Mouse (Mus musculus) lung, adult 2 months (tissue): ENCODE measurements around the gene Mrps35.

Experiments
- CTCF ChIP-seq: fragments of 200-500 bp; IDR thresholded peaks from 2 replicates; pipeline ENCODE4 v1.5.1; 2011; ENCODE audit warnings: mild to moderate bottlenecking, low read length, control low read depth; ENCODE audit not compliant: insufficient read depth
- POLR2A ChIP-seq: fragments of 200-500 bp; IDR thresholded peaks from 2 replicates; pipeline ENCODE4 v1.6.1; 2011; ENCODE audit warnings: low read depth, mild to moderate bottlenecking, control low read depth, low read length, borderline replicate concordance; ENCODE audit errors: extremely low read depth

DNA sequence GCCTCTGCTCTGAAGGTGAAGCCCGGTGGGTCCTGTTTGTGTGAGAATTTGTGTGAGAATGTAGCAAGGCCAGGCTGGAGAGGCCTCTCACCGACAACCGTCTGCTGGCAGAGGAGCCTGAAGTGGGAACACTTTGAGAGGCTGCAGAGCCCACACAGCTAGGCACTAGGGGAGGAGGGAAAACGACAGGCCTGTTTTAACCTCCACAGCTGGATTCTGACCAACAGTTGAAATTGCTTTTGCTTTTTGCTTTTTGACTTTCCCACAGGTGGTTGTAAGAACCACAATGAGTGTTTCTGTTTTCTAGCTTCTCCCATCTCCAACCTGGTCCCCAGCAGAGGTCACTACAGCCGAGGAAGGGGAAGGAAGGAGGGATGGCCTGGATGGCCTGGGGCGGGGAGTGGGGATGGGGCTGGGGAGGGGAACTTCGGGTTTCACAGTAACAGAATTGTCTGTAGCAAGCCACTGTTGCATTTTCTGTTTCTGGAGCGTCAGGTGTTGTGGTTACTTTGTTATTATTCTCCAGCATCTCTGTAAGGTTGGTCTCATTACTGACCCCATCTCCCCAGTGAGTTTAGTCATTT lies 54.9 kb downstream of the Mrps35 start:
- TF ChIP-seq CTCF: no peak
- no peak for TF ChIP-seq POLR2A
